Mouse (Mus musculus) olfactory bulb, adult 2 months (tissue): ENCODE results near the gene Camta1.

ENCODE experiments used
- CTCF ChIP-seq: fragments of 200-500 bp; IDR thresholded peaks from 2 replicates; pipeline ENCODE4 v1.5.1; 2012; ENCODE audit warnings: low read depth, mild to moderate bottlenecking, low read length, moderate library complexity; ENCODE audit not compliant: insufficient read depth
- POLR2A ChIP-seq: fragments of 200-500 bp; IDR thresholded peaks from 2 replicates; pipeline ENCODE4 v1.6.1; 2012; ENCODE audit warnings: mild to moderate bottlenecking, low read depth, low read length, moderate library complexity; ENCODE audit not compliant: insufficient read depth

- TF ChIP-seq CTCF: no peak
- no peak for TF ChIP-seq POLR2A
Observed at GRCm38 (mm10) chr4:151746002-151746606, 115.6 kb downstream of the Camta1 start.
